Mouse (Mus musculus): Measurements from ENCODE around the gene P3h1. TPM values are rescaled to one million over a fixed set of nuclear protein-coding genes. Genes with fewer than 3 reads are reported as not detected.
"Not testable (repeated sequence)": the region's sequence is repeated elsewhere in the genome, so short reads cannot be mapped to it uniquely, and the experiment has no call there.

The P3h1 gene
- polyA plus RNA-seq, 1 experiment from 2014 or later = 40.4 TPM

GRCm38 (mm10) chr4:119274627-119275026 is 41.9 kb downstream of the P3h1 start:
- TF ChIP-seq CTCF (IDR thresholded peaks at IDR 0.05; ENCODE audit: low read depth) = no peak
- DNase-seq = no peak
- 88% methylated on average over 1 of the region's 1 CpGs for WGBS
- H3K9me3 ChIP-seq (ENCODE audit: low read depth, low read length) = no peaks in the 10 kb centered on the region
- H3K4me1 ChIP-seq (ENCODE audit: insufficient read depth) = no peaks in the 10 kb centered on the region
- ATAC-seq (ENCODE audit: insufficient read depth) = no peak
- H3K4me3 ChIP-seq (ENCODE audit: low read depth, low read length) = no peak overlapping the region
- no peak overlapping the region for H3K9ac ChIP-seq
- no peaks in the 10 kb centered on the region for H3K27me3 ChIP-seq (ENCODE audit: insufficient read depth, low read length)
- peaks cover 89% of the 10 kb centered on the region for H3K36me3 ChIP-seq (ENCODE audit: insufficient read depth)
- H3K27ac ChIP-seq (ENCODE audit: low read depth) = no peak overlapping the region
- H3K4me2 ChIP-seq = no peak overlapping the region

GRCm38 (mm10) chr4:119275226-119275625 is 42.5 kb downstream of the P3h1 start:
- H3K9me3 ChIP-seq (ENCODE audit: low read depth, low read length) = no peaks in the 10 kb centered on the region
- no peak for TF ChIP-seq CTCF (IDR thresholded peaks at IDR 0.05; ENCODE audit: low read depth)
- peak overlapping the region; percentile 10; the same call in 1 of the 2 replicates for H3K27ac ChIP-seq (ENCODE audit: low read depth)
- DNase-seq = peak; percentile 29
- H3K27me3 ChIP-seq (ENCODE audit: insufficient read depth, low read length) = no peaks in the 10 kb centered on the region
- H3K4me1 ChIP-seq (ENCODE audit: insufficient read depth) = no peaks in the 10 kb centered on the region
- peaks cover 94% of the 10 kb centered on the region for H3K36me3 ChIP-seq (ENCODE audit: insufficient read depth)
- H3K4me3 ChIP-seq (ENCODE audit: low read depth, low read length) = no peak overlapping the region
- peak; percentile 28; the same call in 1 of the 2 replicates for ATAC-seq (ENCODE audit: insufficient read depth)
- no peak overlapping the region for H3K9ac ChIP-seq
- no peak overlapping the region for H3K4me2 ChIP-seq
- WGBS = 69% methylated on average over 2 of the region's 2 CpGs

GRCm38 (mm10) chr4:119275726-119276125 is 43.0 kb downstream of the P3h1 start:
- no peak for ATAC-seq (ENCODE audit: insufficient read depth)
- Histone ChIP-seq H3K9me3 (ENCODE audit: low read depth, low read length) (no peaks in the 10 kb centered on the region), H3K27ac (ENCODE audit: low read depth) (peak overlapping the region; percentile 10; the same call in 1 of the 2 replicates), H3K27me3 (ENCODE audit: insufficient read depth, low read length) (no peaks in the 10 kb centered on the region), H3K36me3 (ENCODE audit: insufficient read depth) (peaks cover 94% of the 10 kb centered on the region), H3K4me3 (ENCODE audit: low read depth, low read length) (no peak overlapping the region), H3K9ac (no peak overlapping the region), H3K4me1 (ENCODE audit: insufficient read depth) (no peaks in the 10 kb centered on the region), H3K4me2 (no peak overlapping the region)
- no peak for DNase-seq
- no peak for TF ChIP-seq CTCF (IDR thresholded peaks at IDR 0.05; ENCODE audit: low read depth)
- WGBS = 83% methylated on average over 2 of the region's 2 CpGs

- WGBS = 87% methylated on average over 15 of the region's 15 CpGs
- not testable (repeated sequence) for H3K27ac ChIP-seq (ENCODE audit: low read depth); DNase-seq; H3K4me3 ChIP-seq (ENCODE audit: low read depth, low read length); H3K4me1 ChIP-seq (ENCODE audit: insufficient read depth); H3K4me2 ChIP-seq; H3K9me3 ChIP-seq (ENCODE audit: low read depth, low read length); ATAC-seq (ENCODE audit: insufficient read depth); H3K9ac ChIP-seq; H3K27me3 ChIP-seq (ENCODE audit: insufficient read depth, low read length)
- peaks cover 96% of the 10 kb centered on the region for H3K36me3 ChIP-seq (ENCODE audit: insufficient read depth)
Measured at GRCm38 (mm10) chr4:119278784-119279183, 46.1 kb downstream of the P3h1 start.

GRCm38 (mm10) chr4:119284861-119285260 is 52.1 kb downstream of the P3h1 start:
- H3K9me3 ChIP-seq (ENCODE audit: low read depth, low read length) = no peaks in the 10 kb centered on the region
- H3K4me2 ChIP-seq = no peak overlapping the region
- H3K27me3 ChIP-seq (ENCODE audit: insufficient read depth, low read length) = no peaks in the 10 kb centered on the region
- no peaks in the 10 kb centered on the region for H3K4me1 ChIP-seq (ENCODE audit: insufficient read depth)
- no peak overlapping the region for H3K4me3 ChIP-seq (ENCODE audit: low read depth, low read length)
- 76% methylated on average over 1 of the region's 1 CpGs for WGBS
- H3K27ac ChIP-seq (ENCODE audit: low read depth) = no peak overlapping the region
- TF ChIP-seq CTCF (IDR thresholded peaks at IDR 0.05; ENCODE audit: low read depth) = no peak
- ATAC-seq (ENCODE audit: insufficient read depth) = no peak
- H3K9ac ChIP-seq = no peak overlapping the region
- no peak for DNase-seq
- H3K36me3 ChIP-seq (ENCODE audit: insufficient read depth) = peaks cover 86% of the 10 kb centered on the region

GRCm38 (mm10) chr4:119285336-119285735 is 52.6 kb downstream of the P3h1 start:
- Histone ChIP-seq H3K27me3 (ENCODE audit: insufficient read depth, low read length) (no peaks in the 10 kb centered on the region), H3K36me3 (ENCODE audit: insufficient read depth) (peaks cover 85% of the 10 kb centered on the region), H3K9me3 (ENCODE audit: low read depth, low read length) (no peaks in the 10 kb centered on the region), H3K4me3 (ENCODE audit: low read depth, low read length) (no peak overlapping the region), H3K4me1 (ENCODE audit: insufficient read depth) (no peaks in the 10 kb centered on the region), H3K27ac (ENCODE audit: low read depth) (no peak overlapping the region), H3K4me2 (no peak overlapping the region), H3K9ac (no peak overlapping the region)
- DNase-seq (no peak), ATAC-seq (ENCODE audit: insufficient read depth) (no peak)
- 54% methylated on average over 2 of the region's 2 CpGs for WGBS
- no peak for TF ChIP-seq CTCF (IDR thresholded peaks at IDR 0.05; ENCODE audit: low read depth)

- Histone ChIP-seq H3K9ac (peak overlapping the region; percentile 92), H3K36me3 (ENCODE audit: insufficient read depth) (peaks cover 43% of the 10 kb centered on the region), H3K9me3 (ENCODE audit: low read depth, low read length) (no peaks in the 10 kb centered on the region), H3K4me2 (peak overlapping the region; percentile 81), H3K4me3 (ENCODE audit: low read depth, low read length) (peak overlapping the region; percentile 94), H3K27me3 (ENCODE audit: insufficient read depth, low read length) (no peaks in the 10 kb centered on the region), H3K27ac (ENCODE audit: low read depth) (no peak overlapping the region), H3K4me1 (ENCODE audit: insufficient read depth) (no peaks in the 10 kb centered on the region; the same call in 1 of the 2 replicates)
- TF ChIP-seq CTCF (IDR thresholded peaks at IDR 0.05; ENCODE audit: low read depth) = no peak
- WGBS = 71% methylated on average over 1 of the region's 1 CpGs
- DNase-seq = no peak
- ATAC-seq (ENCODE audit: insufficient read depth) = no peak
Measured at GRCm38 (mm10) chr4:119291921-119292320, 59.2 kb downstream of the P3h1 start.
